Mouse (Mus musculus): ENCODE results near the gene Tex19.2. TPM values are rescaled to one million over a fixed set of nuclear protein-coding genes. Genes with fewer than 3 reads are reported as not detected.
A peak's percentile ranks its signal among the peaks of the same experiment; 100 is the strongest.

Gene Tex19.2
- polyA plus RNA-seq, 1 experiment: 0.05 TPM

GRCm38 (mm10) chr11:121092606-121093585, 25.6 kb downstream of the Tex19.2 start:
- Histone ChIP-seq H3ac (ENCODE audit: control insufficient read depth, insufficient read length) (no peak overlapping the region), H3K36me3 (ENCODE audit: control insufficient read depth, insufficient read depth) (no peaks in the 10 kb centered on the region), H3K27me3 (ENCODE audit: control insufficient read depth, insufficient read depth, insufficient read length) (no peaks in the 10 kb centered on the region), H3K4me2 (ENCODE audit: low read depth) (no peak overlapping the region), H3K4me3 (no peak overlapping the region), H3K79me2 (ENCODE audit: control insufficient read depth, insufficient read depth) (no peaks in the 10 kb centered on the region)
- TF ChIP-seq MYOD1 (IDR thresholded peaks at IDR 0.05; ENCODE audit: control insufficient read depth in 1 of 3, insufficient read length in 2 of 3, low read depth in 2 of 3) (no peak), TCF3 (IDR thresholded peaks at IDR 0.05; ENCODE audit: insufficient read length, low read depth) (no peak), USF1 (IDR thresholded peaks at IDR 0.05; ENCODE audit: low read depth) (no peak), MAX (IDR thresholded peaks at IDR 0.05; ENCODE audit: low read depth) (no peak), REST (IDR thresholded peaks at IDR 0.05; ENCODE audit: insufficient read depth, insufficient read length) (no peak), POLR2AphosphoS2 (IDR thresholded peaks at IDR 0.05; ENCODE audit: insufficient read length, low read depth) (no peak), CEBPB (IDR thresholded peaks at IDR 0.05; ENCODE audit: insufficient read depth, poor library complexity, severe bottlenecking) (no peak), MYOG (IDR thresholded peaks at IDR 0.05; ENCODE audit: control insufficient read depth in 1 of 3, insufficient read depth in 1 of 3, insufficient read length in 2 of 3, low read depth in 2 of 3) (no peak), E2F4 (IDR thresholded peaks at IDR 0.05; ENCODE audit: insufficient read depth) (no peak), SRF (IDR thresholded peaks at IDR 0.05; ENCODE audit: control insufficient read depth, insufficient read length, low read depth) (no peak)

- Histone ChIP-seq H3K4me2 (ENCODE audit: low read depth) (peak overlapping the region; percentile 54), H3K79me2 (ENCODE audit: control insufficient read depth, insufficient read depth) (no peaks in the 10 kb centered on the region), H3ac (ENCODE audit: control insufficient read depth, insufficient read length) (no peak overlapping the region), H3K27me3 (ENCODE audit: control insufficient read depth, insufficient read depth, insufficient read length) (no peaks in the 10 kb centered on the region), H3K4me3 (no peak overlapping the region), H3K36me3 (ENCODE audit: control insufficient read depth, insufficient read depth) (no peaks in the 10 kb centered on the region)
- TF ChIP-seq CEBPB (IDR thresholded peaks at IDR 0.05; ENCODE audit: insufficient read depth, poor library complexity, severe bottlenecking) (no peak), REST (IDR thresholded peaks at IDR 0.05; ENCODE audit: insufficient read depth, insufficient read length) (no peak), SRF (IDR thresholded peaks at IDR 0.05; ENCODE audit: control insufficient read depth, insufficient read length, low read depth) (no peak), TCF12 (IDR thresholded peaks at IDR 0.05; ENCODE audit: insufficient read depth, poor library complexity, severe bottlenecking) (peak; percentile 76), POLR2A (IDR thresholded peaks at IDR 0.05; ENCODE audit: insufficient read length, low read depth) (no peak), TCF3 (IDR thresholded peaks at IDR 0.05; ENCODE audit: insufficient read length, low read depth) (no peak), MYOG (IDR thresholded peaks at IDR 0.05; ENCODE audit: control insufficient read depth in 1 of 3, insufficient read depth in 1 of 3, insufficient read length in 2 of 3, low read depth in 2 of 3) (peak in 2 of 3 experiments; percentile 37 to 86), MYOD1 (IDR thresholded peaks at IDR 0.05; ENCODE audit: control insufficient read depth in 1 of 3, insufficient read length in 2 of 3, low read depth in 2 of 3) (peak; percentile 65 to 86 (median 77)), POLR2AphosphoS2 (IDR thresholded peaks at IDR 0.05; ENCODE audit: insufficient read length, low read depth) (no peak), E2F4 (IDR thresholded peaks at IDR 0.05; ENCODE audit: insufficient read depth) (no peak), MAX (IDR thresholded peaks at IDR 0.05; ENCODE audit: low read depth) (no peak), USF1 (IDR thresholded peaks at IDR 0.05; ENCODE audit: low read depth) (peak; percentile 6)
Measured at GRCm38 (mm10) chr11:121090943-121091342, 27.5 kb downstream of the Tex19.2 start.

- Histone ChIP-seq H3K27me3 (ENCODE audit: control insufficient read depth, insufficient read depth, insufficient read length) (no peaks in the 10 kb centered on the region), H3ac (ENCODE audit: control insufficient read depth, insufficient read length) (no peak overlapping the region), H3K4me2 (ENCODE audit: low read depth) (no peak overlapping the region), H3K79me2 (ENCODE audit: control insufficient read depth, insufficient read depth) (no peaks in the 10 kb centered on the region), H3K4me3 (no peak overlapping the region), H3K36me3 (ENCODE audit: control insufficient read depth, insufficient read depth) (no peaks in the 10 kb centered on the region)
- no peak for TF ChIP-seq TCF3 (IDR thresholded peaks at IDR 0.05; ENCODE audit: insufficient read length, low read depth)
- no peak for TF ChIP-seq USF1 (IDR thresholded peaks at IDR 0.05; ENCODE audit: low read depth)
- TF ChIP-seq REST (IDR thresholded peaks at IDR 0.05; ENCODE audit: insufficient read depth, insufficient read length): no peak
- no peak for TF ChIP-seq E2F4 (IDR thresholded peaks at IDR 0.05; ENCODE audit: insufficient read depth)
- no peak for TF ChIP-seq MYOG (IDR thresholded peaks at IDR 0.05; ENCODE audit: control insufficient read depth in 1 of 3, insufficient read depth in 1 of 3, insufficient read length in 2 of 3, low read depth in 2 of 3)
- TF ChIP-seq POLR2A (IDR thresholded peaks at IDR 0.05; ENCODE audit: insufficient read length, low read depth): no peak
- TF ChIP-seq MAX (IDR thresholded peaks at IDR 0.05; ENCODE audit: low read depth): no peak
- TF ChIP-seq MYOD1 (IDR thresholded peaks at IDR 0.05; ENCODE audit: control insufficient read depth in 1 of 3, insufficient read length in 2 of 3, low read depth in 2 of 3): no peak
- no peak for TF ChIP-seq TCF12 (IDR thresholded peaks at IDR 0.05; ENCODE audit: insufficient read depth, poor library complexity, severe bottlenecking)
- no peak for TF ChIP-seq POLR2AphosphoS2 (IDR thresholded peaks at IDR 0.05; ENCODE audit: insufficient read length, low read depth)
- TF ChIP-seq SRF (IDR thresholded peaks at IDR 0.05; ENCODE audit: control insufficient read depth, insufficient read length, low read depth): no peak
- no peak for TF ChIP-seq CEBPB (IDR thresholded peaks at IDR 0.05; ENCODE audit: insufficient read depth, poor library complexity, severe bottlenecking)
Measured at GRCm38 (mm10) chr11:121089756-121090546, 28.5 kb downstream of the Tex19.2 start.

GRCm38 (mm10) chr11:121088997-121089396, 29.5 kb downstream of the Tex19.2 start:
- Histone ChIP-seq H3K27me3 (ENCODE audit: control insufficient read depth, insufficient read depth, insufficient read length) (no peaks in the 10 kb centered on the region), H3K79me2 (ENCODE audit: control insufficient read depth, insufficient read depth) (no peaks in the 10 kb centered on the region), H3K36me3 (ENCODE audit: control insufficient read depth, insufficient read depth) (no peaks in the 10 kb centered on the region), H3ac (ENCODE audit: control insufficient read depth, insufficient read length) (no peak overlapping the region), H3K4me2 (ENCODE audit: low read depth) (no peak overlapping the region), H3K4me3 (no peak overlapping the region)
- TF ChIP-seq TCF3 (IDR thresholded peaks at IDR 0.05; ENCODE audit: insufficient read length, low read depth): no peak
- TF ChIP-seq POLR2AphosphoS2 (IDR thresholded peaks at IDR 0.05; ENCODE audit: insufficient read length, low read depth): no peak
- TF ChIP-seq MYOG (IDR thresholded peaks at IDR 0.05; ENCODE audit: control insufficient read depth in 1 of 3, insufficient read depth in 1 of 3, insufficient read length in 2 of 3, low read depth in 2 of 3): peak in 1 of 3 experiments; percentile 69
- TF ChIP-seq CEBPB (IDR thresholded peaks at IDR 0.05; ENCODE audit: insufficient read depth, poor library complexity, severe bottlenecking): no peak
- TF ChIP-seq TCF12 (IDR thresholded peaks at IDR 0.05; ENCODE audit: insufficient read depth, poor library complexity, severe bottlenecking): peak; percentile 69
- peak in 2 of 3 experiments; percentile 49 to 83 for TF ChIP-seq MYOD1 (IDR thresholded peaks at IDR 0.05; ENCODE audit: control insufficient read depth in 1 of 3, insufficient read length in 2 of 3, low read depth in 2 of 3)
- TF ChIP-seq MAX (IDR thresholded peaks at IDR 0.05; ENCODE audit: low read depth): no peak
- no peak for TF ChIP-seq USF1 (IDR thresholded peaks at IDR 0.05; ENCODE audit: low read depth)
- TF ChIP-seq REST (IDR thresholded peaks at IDR 0.05; ENCODE audit: insufficient read depth, insufficient read length): no peak
- no peak for TF ChIP-seq E2F4 (IDR thresholded peaks at IDR 0.05; ENCODE audit: insufficient read depth)
- no peak for TF ChIP-seq POLR2A (IDR thresholded peaks at IDR 0.05; ENCODE audit: insufficient read length, low read depth)
- TF ChIP-seq SRF (IDR thresholded peaks at IDR 0.05; ENCODE audit: control insufficient read depth, insufficient read length, low read depth): no peak

Data from myocyte (in vitro differentiated cells).